Mouse (Mus musculus) bone marrow, adult 2 months (tissue): ENCODE results near the gene Dysf.

ENCODE experiments used
- CTCF ChIP-seq: fragments of 200-500 bp; IDR thresholded peaks from 2 replicates; pipeline ENCODE4 v1.5.1; 2011; ENCODE audit warnings: low read length, control low read depth; ENCODE audit not compliant: control insufficient read depth, insufficient read depth
- POLR2A ChIP-seq: fragments of 200-500 bp; IDR thresholded peaks from 2 replicates; pipeline ENCODE4 v1.6.1; 2011; ENCODE audit warnings: low read depth, mild to moderate bottlenecking, control low read depth, low read length, borderline replicate concordance; ENCODE audit not compliant: control insufficient read depth

DNA sequence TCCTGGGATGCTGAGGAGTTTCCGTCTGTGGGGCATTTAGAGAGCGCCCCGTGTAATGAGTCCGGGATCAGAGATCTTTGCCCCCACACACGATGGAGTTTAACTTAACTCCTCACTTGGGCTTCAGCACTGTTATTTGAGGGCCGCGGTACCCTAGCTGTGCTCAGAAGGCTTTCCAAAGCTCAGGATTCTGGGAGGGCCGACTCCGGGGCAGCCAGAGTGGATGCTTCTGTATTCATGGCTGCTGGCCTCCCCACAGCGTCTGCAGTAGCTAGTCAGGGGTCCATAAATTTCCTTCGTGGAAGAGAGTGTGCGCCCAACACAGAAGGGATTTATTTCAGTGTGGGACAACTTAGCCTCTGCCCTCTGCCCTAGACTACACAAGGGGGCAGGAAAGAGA, 97.7 kb downstream of the Dysf start:
- TF ChIP-seq CTCF (no peak), POLR2A (no peak)
